Mouse (Mus musculus) hindbrain, embryonic 10.5 days (tissue): Measurements from ENCODE around the gene Bcar3. TPM values are rescaled to one million over a fixed set of nuclear protein-coding genes. Genes with fewer than 3 reads are reported as not detected.
A peak's percentile ranks its signal among the peaks of the same experiment; 100 is the strongest.

Experiments used
- DNase-seq: peaks from one replicate; pipeline ENCODE4 v3.0.0-alpha.2; 2017; ENCODE audit warnings: low spot score
- H3K27ac ChIP-seq: fragments of 300-500 bp; sonication (generic); 2 replicates; pipeline ENCODE4 v1.5.1; 2016; ENCODE audit warnings: mild to moderate bottlenecking, moderate library complexity
- H3K27me3 ChIP-seq: fragments of 300-500 bp; sonication (generic); 2 replicates; pipeline ENCODE4 v1.6.1; 2016; ENCODE audit warnings: mild to moderate bottlenecking; ENCODE audit not compliant: poor library complexity, insufficient read depth, severe bottlenecking
- H3K36me3 ChIP-seq: fragments of 300-500 bp; sonication (generic); 2 replicates; pipeline ENCODE4 v1.6.1; 2016; ENCODE audit warnings: mild to moderate bottlenecking, moderate library complexity
- H3K4me1 ChIP-seq: fragments of 300-500 bp; sonication (generic); replicated peaks from 2 replicates; pipeline ENCODE4 v1.6.1; 2016; ENCODE audit warnings: mild to moderate bottlenecking
- H3K4me3 ChIP-seq: fragments of 300-500 bp; sonication (generic); 2 replicates; pipeline ENCODE4 v1.5.1; 2016; ENCODE audit warnings: mild to moderate bottlenecking, moderate library complexity
- H3K9me3 ChIP-seq: fragments of 300-500 bp; sonication (generic); 2 replicates; pipeline ENCODE4 v1.6.1; 2016; ENCODE audit warnings: mild to moderate bottlenecking, moderate library complexity
- WGBS: fragments of 180-500 bp; shearing (Covaris S2); methylation state at CpG from one replicate; pipeline ENCODE4 v1.1.7; 2016; 5-methylcytosine and 5-hydroxymethylcytosine counted together
- polyA plus RNA-seq: library from polyadenylated mRNA; unstranded; fragments of >200 nt; fragmentation: Nextera tagmentation; extraction: Ambion mirVana; gene quantifications from 2 replicates; pipeline ENCODE4 v1.2.1, GENCODE M21; 2016

Bcar3 gene
- polyA plus RNA-seq, 1 experiment from 2014 or later, result 10.5 TPM

DNA sequence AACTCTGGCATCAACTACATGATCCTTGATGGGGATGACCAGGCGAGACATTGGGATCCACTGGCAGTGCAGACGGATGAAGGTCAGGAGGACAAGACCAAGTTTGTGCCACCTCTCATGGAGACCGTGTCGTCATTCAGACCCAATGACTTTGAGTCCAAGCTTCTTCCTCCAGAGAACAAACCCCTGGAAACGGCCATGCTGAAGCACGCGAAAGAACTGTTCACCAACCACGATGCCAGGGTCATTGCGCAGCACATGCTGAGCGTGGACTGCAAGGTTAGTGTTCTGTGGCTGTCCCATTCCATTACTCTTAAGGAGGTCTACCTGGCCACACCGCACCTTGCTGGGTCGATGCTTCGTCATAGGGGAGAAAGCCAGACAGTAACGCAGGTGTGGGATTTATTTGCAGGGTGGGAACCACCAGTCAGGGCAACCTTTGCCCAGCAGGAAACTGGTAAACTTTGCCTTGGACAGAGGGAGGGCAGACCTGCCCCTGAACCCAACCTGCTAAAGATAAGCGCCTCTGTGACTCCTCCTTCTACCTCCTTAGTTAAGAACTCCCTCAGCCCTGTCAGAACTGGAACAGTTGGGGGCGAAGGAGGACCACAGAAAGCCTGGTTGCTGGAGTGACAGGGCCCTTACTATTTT, 218.9 kb downstream of the Bcar3 start:
- H3K4me3 ChIP-seq, result no peak overlapping the region
- no peaks in the 10 kb centered on the region for H3K27me3 ChIP-seq
- H3K9me3 ChIP-seq, result no peaks in the 10 kb centered on the region
- DNase-seq, result no peak
- peaks cover 31% of the 10 kb centered on the region for H3K36me3 ChIP-seq
- WGBS, result 93% methylated on average over 16 of the region's 16 CpGs
- no peak overlapping the region for H3K27ac ChIP-seq
- peaks cover 37% of the 10 kb centered on the region for H3K4me1 ChIP-seq

DNA sequence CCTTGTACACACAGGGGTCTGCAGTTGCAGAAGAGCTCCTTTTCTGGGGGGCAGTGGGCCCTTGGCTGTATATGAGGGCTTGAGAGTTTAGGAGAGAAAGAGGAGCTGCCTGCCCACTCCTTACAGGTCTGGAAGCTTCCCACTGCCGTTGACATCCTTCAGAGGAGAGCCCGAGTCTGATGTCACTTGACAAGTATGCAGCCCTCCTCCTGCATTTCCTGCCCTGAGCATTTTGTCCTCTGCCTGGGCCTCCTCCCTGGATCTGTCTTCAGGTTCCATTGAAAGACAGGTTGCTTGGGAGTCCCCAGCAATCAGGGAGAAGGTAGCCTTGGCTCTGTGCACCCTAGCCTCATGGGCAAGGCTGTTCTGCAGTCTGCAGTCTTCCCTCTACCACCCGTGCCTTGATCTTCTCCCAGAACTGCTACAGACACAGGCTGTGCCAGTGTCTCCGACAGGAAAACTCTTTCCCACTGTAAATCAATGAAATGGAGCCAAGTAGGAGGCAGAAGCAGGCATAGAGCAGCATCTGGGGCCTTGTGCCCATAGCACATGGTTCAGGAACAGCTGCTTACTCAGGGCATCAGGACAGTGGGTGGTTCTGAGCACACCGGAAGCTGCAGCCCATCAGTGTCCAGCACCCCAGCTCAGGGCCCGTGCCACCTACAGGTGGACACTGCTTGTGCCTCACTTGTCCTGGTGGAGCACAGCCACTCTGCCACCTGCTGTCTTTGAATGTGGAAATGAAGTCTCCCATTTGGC, 221.8 kb downstream of the Bcar3 start:
- H3K27me3 ChIP-seq, result no peaks in the 10 kb centered on the region
- H3K4me3 ChIP-seq, result no peak overlapping the region
- no peaks in the 10 kb centered on the region for H3K9me3 ChIP-seq
- H3K4me1 ChIP-seq, result peaks cover 41% of the 10 kb centered on the region
- H3K36me3 ChIP-seq, result peaks cover 32% of the 10 kb centered on the region
- 78% methylated on average over 6 of the region's 6 CpGs for WGBS
- H3K27ac ChIP-seq, result peak overlapping the region; percentile 36; the same call in 1 of the 2 replicates
- no peak for DNase-seq

DNA sequence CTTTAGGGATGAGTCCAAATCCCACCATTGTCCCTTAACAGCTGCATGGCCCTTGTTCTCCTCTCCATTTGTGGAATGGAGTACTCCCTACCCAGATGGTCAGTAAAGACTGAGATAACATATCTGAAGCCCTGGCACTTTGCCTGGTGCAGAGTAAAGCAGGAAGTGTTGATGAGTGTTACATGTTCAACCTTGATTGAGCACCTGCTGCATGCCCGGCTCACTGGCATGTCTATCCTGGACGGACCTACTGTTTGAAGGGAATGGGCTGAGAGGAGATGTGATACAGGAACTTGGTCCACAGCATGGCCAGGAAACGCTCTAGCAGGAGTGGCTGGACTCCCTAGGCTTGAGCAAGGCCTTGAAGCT, 222.4 kb downstream of the Bcar3 start:
- DNase-seq, result no peak
- H3K27ac ChIP-seq, result no peak overlapping the region
- peaks cover 43% of the 10 kb centered on the region for H3K4me1 ChIP-seq
- no peaks in the 10 kb centered on the region for H3K9me3 ChIP-seq
- no peaks in the 10 kb centered on the region for H3K27me3 ChIP-seq
- peaks cover 30% of the 10 kb centered on the region for H3K36me3 ChIP-seq
- WGBS, result 96% methylated on average over 3 of the region's 3 CpGs
- no peak overlapping the region for H3K4me3 ChIP-seq

DNA sequence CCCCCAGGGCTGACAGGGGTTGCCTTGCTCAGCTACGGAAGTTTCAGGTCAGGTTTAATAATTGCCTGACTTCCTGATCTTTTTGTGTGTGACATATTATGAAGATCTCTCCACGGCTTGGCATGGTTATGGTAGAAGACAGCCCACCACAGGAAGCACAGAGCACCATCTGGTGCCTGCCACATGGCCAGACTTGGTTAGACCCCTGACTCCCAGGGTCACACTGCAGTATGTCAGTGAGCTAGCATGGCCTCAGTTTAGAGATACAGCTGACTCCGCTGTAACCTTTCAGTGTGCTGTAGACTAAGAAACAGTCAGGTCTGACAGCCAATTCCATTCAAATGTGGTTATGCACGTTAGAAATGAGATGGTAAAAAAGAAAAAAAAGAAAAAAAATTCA, 223.8 kb downstream of the Bcar3 start:
- WGBS, result 64% methylated on average over 4 of the region's 4 CpGs
- Histone ChIP-seq H3K27me3 (no peaks in the 10 kb centered on the region), H3K4me3 (no peak overlapping the region), H3K27ac (peak overlapping the region; percentile 8; the same call in 1 of the 2 replicates), H3K36me3 (peaks cover 18% of the 10 kb centered on the region), H3K9me3 (no peaks in the 10 kb centered on the region), H3K4me1 (peaks cover 52% of the 10 kb centered on the region)
- DNase-seq, result no peak

DNA sequence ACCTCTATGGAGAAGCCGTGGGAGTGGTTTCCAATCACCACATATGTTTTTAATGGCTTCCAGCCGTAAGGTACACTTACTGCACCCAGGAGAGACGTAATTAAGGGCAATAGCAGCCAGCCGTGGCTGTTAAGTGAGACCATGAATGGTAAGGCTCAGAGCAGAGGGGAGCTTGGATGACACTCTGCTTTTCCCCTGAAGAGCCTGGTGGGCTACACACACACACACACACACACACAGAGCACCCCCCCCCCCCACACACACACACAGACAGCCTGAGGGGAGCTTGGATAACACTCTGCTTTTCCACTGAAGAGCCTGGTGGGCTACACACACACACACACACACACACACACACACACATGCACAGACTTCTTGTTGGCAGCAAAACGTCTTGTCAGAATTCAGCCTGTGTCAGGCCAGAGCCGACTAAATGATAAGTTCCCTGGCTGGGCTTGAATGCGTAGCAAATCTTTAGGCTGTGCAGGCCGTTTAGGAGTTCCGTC, 224.3 kb downstream of the Bcar3 start:
- Histone ChIP-seq H3K4me3 (no peak overlapping the region), H3K4me1 (peaks cover 52% of the 10 kb centered on the region), H3K27me3 (no peaks in the 10 kb centered on the region), H3K9me3 (no peaks in the 10 kb centered on the region), H3K27ac (peak overlapping the region; percentile 59), H3K36me3 (peaks cover 14% of the 10 kb centered on the region)
- WGBS, result 57% methylated on average over 9 of the region's 9 CpGs
- peak; percentile 48 for DNase-seq

DNA sequence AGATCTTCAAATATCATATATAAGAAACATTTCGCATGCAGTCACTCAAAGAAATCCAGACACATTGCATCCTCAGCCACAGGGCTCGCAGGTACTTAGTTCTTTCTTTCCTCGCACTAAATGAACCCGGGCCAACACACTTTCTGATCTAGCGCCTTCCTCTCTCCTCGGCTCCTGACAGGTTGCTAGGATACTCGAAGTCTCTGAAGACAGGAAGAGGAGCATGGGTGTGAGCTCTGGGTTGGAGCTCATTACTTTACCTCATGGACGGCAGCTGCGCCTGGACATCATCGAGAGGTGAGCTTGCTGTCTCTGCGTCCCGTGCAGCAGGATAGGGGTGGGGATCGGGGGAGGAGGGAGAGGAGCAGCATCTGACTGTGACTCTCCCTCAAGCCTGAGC, 225.1 kb downstream of the Bcar3 start:
- H3K4me3 ChIP-seq, result no peak overlapping the region
- H3K36me3 ChIP-seq, result peaks cover 17% of the 10 kb centered on the region
- H3K4me1 ChIP-seq, result peaks cover 52% of the 10 kb centered on the region
- H3K27ac ChIP-seq, result peak overlapping the region; percentile 59; the same call in 1 of the 2 replicates
- H3K27me3 ChIP-seq, result no peaks in the 10 kb centered on the region
- DNase-seq, result no peak
- 58% methylated on average over 13 of the region's 13 CpGs for WGBS
- no peaks in the 10 kb centered on the region for H3K9me3 ChIP-seq

DNA sequence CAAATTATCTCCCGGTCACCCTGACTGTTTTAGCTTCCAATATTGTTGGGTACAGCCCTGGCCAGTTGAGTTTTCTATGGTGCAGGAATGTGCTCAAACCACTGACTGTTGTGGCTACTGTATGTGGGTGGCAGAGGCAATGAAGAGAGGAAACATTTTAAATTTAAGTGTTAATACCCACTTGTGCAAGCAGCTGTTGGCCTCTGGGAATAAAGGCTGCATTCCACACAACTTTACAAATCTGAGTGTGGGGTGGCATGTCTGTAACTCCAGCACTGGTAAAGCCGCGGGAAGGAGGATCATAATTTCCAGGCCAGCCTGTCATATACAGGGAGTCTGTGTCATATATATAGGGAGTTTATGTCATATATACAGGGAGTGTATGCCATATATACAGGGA, 226.4 kb downstream of the Bcar3 start:
- Histone ChIP-seq H3K27ac (no peak overlapping the region), H3K36me3 (peaks cover 21% of the 10 kb centered on the region), H3K4me1 (peaks cover 50% of the 10 kb centered on the region), H3K9me3 (no peaks in the 10 kb centered on the region), H3K27me3 (no peaks in the 10 kb centered on the region), H3K4me3 (no peak overlapping the region)
- WGBS, result 87% methylated on average over 3 of the region's 3 CpGs
- no peak for DNase-seq

DNA sequence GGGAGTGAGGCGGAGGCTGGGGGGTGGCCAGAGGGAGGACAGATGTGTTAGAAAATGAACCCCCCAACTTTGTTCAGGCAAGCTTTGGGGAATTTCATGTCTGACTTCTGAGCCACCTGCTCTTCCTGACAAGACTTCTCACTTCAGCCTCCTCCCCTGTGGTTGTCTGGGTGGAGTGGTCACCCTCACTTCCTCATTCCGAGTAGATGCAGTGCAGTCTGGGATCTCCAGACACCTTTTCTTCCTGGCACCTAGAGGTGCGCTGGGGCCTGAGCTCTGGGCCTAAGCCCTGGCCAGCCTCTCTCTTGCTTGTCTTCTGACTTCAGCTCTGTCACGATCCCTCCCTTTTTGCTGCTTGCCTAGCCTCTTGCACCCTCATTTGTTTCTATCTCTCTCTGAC, 226.9 kb downstream of the Bcar3 start:
- Histone ChIP-seq H3K4me1 (peaks cover 45% of the 10 kb centered on the region), H3K27ac (no peak overlapping the region)

DNA sequence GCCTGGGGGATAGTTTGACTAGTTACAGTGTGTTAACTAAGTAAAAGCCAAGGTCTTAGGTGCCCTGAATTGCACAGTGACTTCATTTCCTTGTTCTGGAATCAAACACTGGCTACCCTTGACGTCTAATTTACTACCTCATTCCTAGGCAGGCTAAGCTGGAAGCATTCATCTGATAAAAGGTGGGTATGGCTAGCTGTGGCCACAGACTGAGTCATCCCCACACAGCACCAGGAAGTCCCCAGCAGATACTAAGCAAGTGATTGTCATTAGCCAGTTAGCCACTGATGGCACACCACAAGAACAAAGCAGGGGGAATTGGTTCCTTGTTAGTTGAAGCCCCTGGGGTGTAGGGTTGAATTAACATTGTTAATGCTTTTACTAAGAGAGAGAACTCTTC, 227.4 kb downstream of the Bcar3 start:
- peaks cover 43% of the 10 kb centered on the region for H3K4me1 ChIP-seq
- no peak for DNase-seq
- H3K27ac ChIP-seq, result no peak overlapping the region
- no peaks in the 10 kb centered on the region for H3K9me3 ChIP-seq
- H3K27me3 ChIP-seq, result no peaks in the 10 kb centered on the region
- H3K36me3 ChIP-seq, result peaks cover 28% of the 10 kb centered on the region
- WGBS, result 60% methylated on average over 1 of the region's 1 CpGs
- H3K4me3 ChIP-seq, result no peak overlapping the region

More for the DNA sequence above, 226.9 kb downstream of the Bcar3 start:
- no peak overlapping the region for H3K4me3 ChIP-seq
- H3K27me3 ChIP-seq, result no peaks in the 10 kb centered on the region
- 94% methylated on average over 4 of the region's 4 CpGs for WGBS
- no peak for DNase-seq
- no peaks in the 10 kb centered on the region for H3K9me3 ChIP-seq
- peaks cover 24% of the 10 kb centered on the region for H3K36me3 ChIP-seq

DNA sequence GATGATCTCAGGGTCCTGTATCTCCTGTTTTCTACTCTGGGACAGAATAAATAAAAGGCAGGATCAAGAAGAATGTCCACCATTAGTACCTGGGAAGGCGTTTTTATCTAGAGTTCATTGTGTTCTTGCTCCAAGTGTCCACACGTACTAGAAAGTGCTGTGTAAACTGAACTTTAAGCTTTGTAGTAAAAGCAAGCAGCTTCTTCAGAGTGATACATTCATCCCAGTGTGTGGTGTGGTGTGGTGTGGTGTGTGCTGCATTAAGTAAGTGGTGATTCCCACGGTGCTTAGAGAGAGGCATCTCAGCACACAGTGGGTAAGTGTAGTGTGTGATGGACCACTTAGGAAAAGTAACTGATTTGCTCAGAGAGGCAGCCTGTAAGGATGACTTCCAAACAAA, 234.5 kb downstream of the Bcar3 start:
- peaks cover 49% of the 10 kb centered on the region for H3K36me3 ChIP-seq

DNA sequence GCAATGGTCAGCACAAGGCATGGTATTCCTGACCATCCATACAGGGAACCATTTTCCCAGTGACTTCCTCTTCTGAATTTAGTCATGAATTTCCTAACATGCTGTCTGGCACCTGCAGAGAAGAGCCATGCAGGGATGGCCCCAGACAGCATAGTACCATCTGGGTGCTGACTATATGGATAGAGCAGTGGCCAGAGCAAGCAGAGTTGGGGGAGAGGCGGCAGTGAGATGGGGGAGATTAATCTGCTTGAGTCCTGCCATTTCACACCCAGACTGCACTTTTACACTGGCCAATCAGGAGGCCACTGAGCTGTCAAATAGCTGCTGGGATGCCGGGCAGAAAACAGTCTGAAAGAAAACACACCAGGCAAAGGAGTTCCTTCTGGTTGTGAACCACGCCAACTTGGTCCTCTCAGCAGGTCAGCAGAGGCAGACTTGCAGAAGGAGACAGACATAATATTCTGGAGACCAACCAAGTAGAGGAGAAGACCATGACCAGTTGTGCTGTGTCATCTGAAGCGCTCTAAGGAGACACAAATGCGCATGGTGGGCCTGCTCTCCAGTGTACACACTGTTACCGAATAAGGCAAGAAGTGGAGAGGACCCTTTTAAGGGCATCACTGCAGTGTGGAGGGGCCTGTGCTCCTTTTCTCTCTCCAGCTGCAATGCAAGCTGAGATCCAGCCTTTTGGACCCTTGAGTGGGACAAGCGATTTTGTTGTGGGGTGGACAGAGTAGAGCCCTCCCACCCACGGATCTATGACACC, 242.2 kb downstream of the Bcar3 start:
- H3K36me3 ChIP-seq, result peaks cover 53% of the 10 kb centered on the region
- no peaks in the 10 kb centered on the region for H3K27me3 ChIP-seq
- DNase-seq, result no peak
- H3K4me1 ChIP-seq, result no peaks in the 10 kb centered on the region
- WGBS, result 88% methylated on average over 8 of the region's 8 CpGs
- H3K4me3 ChIP-seq, result no peak overlapping the region
- H3K27ac ChIP-seq, result no peak overlapping the region
- no peaks in the 10 kb centered on the region for H3K9me3 ChIP-seq

More for the DNA sequence above, 234.5 kb downstream of the Bcar3 start:
- H3K9me3 ChIP-seq, result no peaks in the 10 kb centered on the region
- H3K27ac ChIP-seq, result no peak overlapping the region
- WGBS, result 89% methylated on average over 3 of the region's 3 CpGs
- no peaks in the 10 kb centered on the region for H3K27me3 ChIP-seq
- no peak overlapping the region for H3K4me3 ChIP-seq
- no peaks in the 10 kb centered on the region for H3K4me1 ChIP-seq
- DNase-seq, result no peak

DNA sequence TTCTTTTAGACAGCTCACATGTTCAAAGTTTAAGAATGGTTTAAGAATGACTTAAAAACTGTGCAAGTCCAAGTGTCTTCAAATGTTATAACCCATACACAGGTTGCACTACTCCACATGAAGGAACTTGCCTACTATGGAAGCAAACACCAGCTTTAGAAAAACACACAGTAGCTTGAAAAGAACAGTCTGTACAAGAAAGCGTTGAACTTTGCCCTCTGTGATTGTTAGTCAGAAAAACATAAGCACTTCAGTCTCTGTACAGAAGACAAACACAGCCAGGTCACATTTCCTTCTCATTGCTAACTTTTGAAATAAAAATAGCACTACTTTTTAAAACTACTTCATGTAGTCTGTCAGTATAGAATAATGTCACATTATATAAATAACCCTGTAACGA, 244.9 kb downstream of the Bcar3 start:
- 95% methylated on average over 2 of the region's 2 CpGs for WGBS
- no peak overlapping the region for H3K4me3 ChIP-seq
- peaks cover 80% of the 10 kb centered on the region for H3K36me3 ChIP-seq
- no peaks in the 10 kb centered on the region for H3K27me3 ChIP-seq
- no peak for DNase-seq
- H3K9me3 ChIP-seq, result no peaks in the 10 kb centered on the region
- no peaks in the 10 kb centered on the region for H3K4me1 ChIP-seq
- no peak overlapping the region for H3K27ac ChIP-seq
